Mouse (Mus musculus) E14TG2a.4 (cell line): ENCODE data around the gene Zfp277.

Source experiments
- CTCF ChIP-seq: conservative IDR thresholded peaks from 2 replicates; pipeline ENCODE4 v1.5.1; 2014; ENCODE audit warnings: low read length
- NANOG ChIP-seq: IDR thresholded peaks from 2 replicates; pipeline ENCODE4 v1.6.1; 2014; ENCODE audit warnings: borderline replicate concordance, low read length, mixed read lengths
- POU5F1 ChIP-seq: IDR thresholded peaks from 2 replicates; pipeline ENCODE4 v1.6.1; 2014; ENCODE audit warnings: low read length, borderline replicate concordance

- TF ChIP-seq CTCF, result no peak
- no peak for TF ChIP-seq NANOG
- no peak for TF ChIP-seq POU5F1
Observed at GRCm38 (mm10) chr12:40325582-40325981, 120.1 kb downstream of the Zfp277 start.
